Mouse (Mus musculus) ovary, postnatal 14 days (tissue): ENCODE data around the gene Kifc1.

Experiments
- DNase-seq: peaks from one replicate; pipeline ENCODE4 v3.0.0; 2022; ENCODE audit warnings: low spot score

The Kifc1 gene

DNA sequence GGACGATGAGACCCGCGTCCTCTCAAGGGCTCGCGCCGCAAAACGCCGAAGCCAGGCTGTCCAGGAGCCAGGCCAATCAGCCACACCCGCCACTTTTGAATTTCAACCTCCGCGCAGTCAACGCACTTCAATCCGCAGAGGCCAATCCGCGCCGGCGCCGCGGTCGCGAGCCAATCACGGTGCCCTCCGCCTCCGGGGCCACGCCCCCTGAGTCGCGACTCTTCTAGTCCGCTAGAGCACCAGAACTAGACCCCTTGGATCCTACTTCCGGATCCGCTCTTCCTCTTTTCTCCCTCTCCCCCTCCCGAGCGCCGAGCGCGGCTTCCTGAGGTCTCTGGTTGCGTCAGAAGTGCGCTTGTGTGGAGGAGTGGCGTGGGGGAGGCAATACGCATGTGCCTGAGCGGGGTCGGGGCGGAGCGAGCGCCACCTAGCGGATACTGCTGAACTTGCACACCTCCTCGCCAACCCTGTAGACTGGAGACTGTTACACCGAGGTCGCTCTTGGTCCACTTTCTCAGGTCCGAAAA lies at the start of gene Kifc1:
Kifc1 (minus strand) TSS at position 129 of the 527 bp plus-strand sequence.
- DNase-seq, result peak; percentile 99

GRCm38 (mm10) chr17:33938783-33939182 lies 48.3 kb upstream of the Kifc1 start:
- no peak for DNase-seq

DNA sequence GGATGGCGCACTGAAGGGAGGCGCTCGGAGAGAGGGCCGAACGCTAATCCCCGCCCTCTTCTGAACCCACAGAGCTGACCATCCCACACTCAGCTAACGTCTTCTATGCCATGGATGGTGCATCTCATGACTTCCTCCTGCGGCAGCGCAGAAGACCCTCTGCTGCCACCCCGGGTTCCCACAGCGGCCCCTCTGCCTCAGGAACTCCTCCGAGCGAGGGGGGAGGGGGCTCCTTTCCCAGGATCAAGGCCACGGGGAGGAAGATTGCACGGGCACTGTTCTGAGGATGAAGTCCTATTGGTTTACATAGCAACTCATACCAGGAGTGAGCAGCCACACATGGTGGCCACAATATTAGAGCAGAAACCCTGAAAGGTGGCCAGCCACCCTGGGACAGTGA lies 46.5 kb upstream of the Kifc1 start:
- no peak for DNase-seq

DNA sequence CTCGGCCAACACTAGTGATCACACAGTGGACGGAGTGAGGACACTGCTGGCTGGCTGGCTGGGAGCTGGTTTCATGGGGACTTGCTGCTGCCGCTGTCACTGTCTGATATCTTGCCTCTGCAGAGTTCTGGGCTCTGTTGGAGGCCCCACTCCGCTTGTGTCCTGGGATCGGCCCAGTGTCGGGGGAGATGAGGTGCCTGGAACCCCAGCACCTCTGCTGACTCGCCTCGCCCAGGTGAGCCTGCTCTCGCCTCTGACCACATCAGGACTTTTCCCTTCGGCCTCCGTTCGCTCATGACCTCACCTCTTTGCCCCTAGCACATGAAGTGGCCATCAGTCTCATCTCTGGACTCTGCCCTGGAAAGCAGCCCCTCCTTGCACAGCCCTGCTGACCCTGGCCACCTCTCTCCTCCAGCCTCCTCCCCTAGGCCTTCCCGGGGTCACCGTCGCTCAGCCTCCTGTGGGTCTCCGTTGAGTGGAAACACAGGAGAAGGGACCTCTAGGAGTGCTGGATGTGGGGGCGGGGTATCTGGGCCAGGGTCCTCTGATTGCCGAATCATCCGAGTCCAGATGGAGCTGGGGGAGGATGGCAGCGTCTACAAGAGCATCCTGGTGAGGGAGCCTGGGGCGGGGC lies 45.1 kb upstream of the Kifc1 start:
- DNase-seq, result no peak

- DNase-seq, result no peak
These were observed 42.5 kb upstream of the Kifc1 start for GRCm38 (mm10) chr17:33932970-33933369.

GRCm38 (mm10) chr17:33932448-33932847 lies 42.0 kb upstream of the Kifc1 start:
- no peak for DNase-seq

DNA sequence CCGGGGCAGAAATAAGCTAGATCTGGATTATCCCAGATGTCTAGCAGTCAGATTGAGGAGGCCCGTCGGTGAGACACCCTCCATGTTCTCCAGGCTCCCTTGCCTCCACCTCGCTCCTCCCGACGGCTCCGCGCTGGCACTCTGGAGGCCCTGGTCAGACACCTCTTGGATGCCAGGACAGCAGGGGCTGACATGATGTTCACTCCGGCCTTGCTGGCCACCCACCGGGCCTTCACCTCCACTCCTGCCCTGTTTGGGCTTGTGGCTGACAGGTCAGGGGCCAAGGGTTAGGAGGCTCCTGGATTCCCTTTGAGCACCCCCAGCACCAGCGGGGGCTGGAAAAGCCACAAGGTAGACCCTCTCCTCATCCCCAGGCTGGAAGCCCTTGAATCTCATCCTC lies 41.5 kb upstream of the Kifc1 start:
- DNase-seq, result no peak

DNA sequence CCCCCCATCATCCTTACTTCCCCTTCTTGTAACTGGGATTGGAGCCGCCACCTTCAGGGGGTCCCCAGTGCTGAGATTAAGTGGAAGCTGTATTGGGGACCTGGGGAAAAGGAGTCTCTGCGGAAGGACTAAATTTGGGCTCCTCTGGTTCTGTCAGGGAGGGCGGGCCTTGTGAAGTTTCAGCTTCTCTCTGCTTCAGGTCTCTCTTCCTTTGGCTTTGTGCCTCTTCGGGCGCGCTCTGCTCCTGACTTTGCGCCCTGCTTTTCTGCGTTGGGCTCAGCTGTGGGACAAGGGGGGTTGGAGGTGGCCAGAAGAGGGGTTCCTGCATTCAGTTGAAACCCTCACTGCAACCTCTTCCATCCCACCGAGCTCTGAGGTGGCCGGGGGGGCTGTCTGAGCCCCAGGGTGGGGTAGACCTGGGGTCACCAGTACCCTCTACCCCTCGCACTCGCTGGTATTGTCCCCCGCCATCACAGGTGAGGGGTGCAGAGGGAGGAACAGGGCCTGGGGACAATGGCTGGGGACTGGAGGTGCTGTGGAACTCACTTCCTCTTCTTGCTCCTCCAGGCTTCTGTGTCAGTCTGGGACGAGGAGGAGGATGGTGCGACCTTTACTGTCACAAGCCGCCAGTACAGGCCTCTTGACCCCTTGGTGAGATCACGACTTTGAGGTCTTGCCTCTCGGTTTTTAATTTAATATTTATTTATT lies 40.9 kb upstream of the Kifc1 start:
- DNase-seq, result no peak

DNA sequence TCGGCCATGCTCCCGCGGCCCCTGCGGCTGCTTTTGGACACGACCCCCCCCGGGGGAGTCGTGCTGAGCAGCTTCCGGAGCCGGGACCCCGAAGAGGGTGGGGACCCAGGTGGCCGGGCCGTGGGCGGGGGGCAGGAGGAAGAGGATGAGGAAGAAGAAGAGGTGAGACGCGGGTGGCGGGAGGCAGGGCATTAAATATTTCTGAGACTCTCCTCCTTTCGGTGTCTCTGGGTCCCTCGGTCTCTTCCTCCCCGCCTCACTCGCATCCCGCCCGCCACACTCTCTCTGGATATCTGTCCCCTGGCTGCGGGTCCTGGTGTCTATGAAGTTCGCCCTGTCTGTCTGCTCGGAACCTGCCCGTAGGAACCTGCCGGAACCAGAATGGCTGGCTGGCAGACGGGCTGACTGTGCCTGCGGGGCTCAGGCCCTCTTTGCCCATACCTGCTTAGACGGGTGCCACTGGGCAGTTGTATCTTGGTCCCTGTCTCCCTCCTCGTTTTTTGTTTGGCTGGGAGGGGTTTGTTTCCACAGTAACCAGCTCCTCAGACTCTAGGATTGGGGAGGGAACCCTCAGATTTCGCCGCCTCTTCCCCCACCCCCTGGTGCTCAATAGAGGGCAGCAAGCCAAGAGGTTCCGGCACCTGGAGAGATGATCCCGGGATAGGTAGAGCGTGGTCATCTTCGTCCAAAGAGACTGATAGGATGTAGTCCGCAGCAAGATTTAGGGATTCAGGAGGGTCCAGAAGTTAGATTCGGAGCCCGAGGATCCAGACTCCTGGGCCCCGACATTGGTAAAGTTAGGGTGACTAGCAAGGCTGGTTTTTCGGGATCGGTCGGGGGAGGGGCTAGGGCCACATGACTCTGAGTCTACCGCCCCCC lies 40.1 kb upstream of the Kifc1 start:
- peak; percentile 46 for DNase-seq

DNA sequence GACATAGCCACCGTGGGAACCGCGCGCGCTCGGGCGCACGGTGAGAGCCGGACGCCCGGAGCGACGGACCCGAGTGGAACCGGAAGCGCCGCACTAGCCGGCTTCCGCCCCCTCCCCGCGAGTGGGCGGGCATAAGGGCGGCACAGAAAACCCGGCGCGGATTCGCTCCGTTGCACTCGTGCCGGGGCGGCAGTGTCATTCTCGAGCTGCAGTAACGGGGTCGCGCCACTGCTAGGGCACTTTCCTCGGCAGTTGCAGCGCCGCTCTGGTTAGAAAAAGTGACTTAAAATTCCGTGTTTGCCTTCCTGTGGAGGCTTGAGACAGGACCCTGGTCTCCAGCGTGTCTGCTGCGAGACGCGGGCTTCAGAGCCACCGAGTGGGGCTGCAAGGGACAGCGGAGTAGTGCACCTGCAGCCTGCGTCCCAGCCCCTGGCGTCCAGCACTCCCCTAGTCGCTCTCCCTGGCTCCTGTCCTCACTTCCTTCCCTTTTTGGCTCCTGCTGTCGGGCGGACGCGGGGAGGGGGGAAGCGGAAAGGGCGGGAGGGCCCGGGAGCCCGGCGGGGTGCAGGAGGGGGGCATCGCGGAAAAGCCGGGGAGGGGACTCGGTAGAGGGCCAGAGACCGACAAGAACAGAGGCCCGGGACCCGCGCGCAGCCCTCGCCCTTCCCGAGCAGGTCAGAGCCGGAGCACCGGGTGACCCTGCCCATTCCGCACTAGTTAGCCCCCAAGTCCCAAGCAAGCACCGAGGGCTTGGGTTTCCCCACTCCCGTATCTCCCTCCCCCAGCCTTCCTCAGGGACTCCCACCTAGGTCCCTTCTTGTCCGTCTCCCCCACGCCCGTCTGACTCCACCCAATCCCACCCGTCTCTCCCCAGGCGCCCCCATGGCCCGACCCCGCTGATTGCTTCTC lies 39.2 kb upstream of the Kifc1 start, which contains the start of gene Rgl2:
Rgl2 (plus strand) TSS at position 173 of the 909 bp plus-strand sequence.
- peak; percentile 95 for DNase-seq

DNA sequence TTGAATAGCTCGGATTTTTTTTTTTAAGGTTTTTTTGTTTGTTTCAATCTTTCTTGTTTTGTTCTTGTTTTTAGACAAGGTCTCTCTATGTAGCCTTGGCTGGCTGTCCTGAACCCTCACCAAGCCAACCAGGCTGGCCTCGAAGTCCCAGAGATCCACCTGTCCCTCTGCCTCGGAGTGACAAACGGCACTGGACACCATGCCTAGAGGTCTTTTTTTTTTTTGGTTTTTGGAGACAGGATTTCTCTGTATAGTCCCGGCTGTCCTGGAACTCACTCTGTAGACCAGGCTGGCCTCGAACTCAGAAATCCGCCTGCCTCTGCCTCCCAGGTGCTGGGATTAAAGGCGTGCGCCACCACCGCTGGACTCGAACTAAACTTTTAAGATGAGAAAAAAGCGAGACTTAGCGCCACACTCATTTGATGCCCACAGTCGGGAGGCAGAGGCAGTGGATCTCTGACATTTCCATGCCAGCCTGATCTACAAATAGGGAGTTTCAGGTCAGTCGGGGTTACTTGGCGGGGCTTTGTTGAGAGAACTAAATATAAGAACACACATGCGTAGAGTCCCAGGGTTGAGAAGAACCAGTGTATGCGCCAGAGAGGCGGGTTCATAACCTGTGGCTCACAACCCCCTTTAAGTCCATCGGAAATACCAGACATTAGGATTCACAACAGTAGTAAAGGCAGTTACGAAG lies 37.9 kb upstream of the Kifc1 start:
- DNase-seq, result no peak

DNA sequence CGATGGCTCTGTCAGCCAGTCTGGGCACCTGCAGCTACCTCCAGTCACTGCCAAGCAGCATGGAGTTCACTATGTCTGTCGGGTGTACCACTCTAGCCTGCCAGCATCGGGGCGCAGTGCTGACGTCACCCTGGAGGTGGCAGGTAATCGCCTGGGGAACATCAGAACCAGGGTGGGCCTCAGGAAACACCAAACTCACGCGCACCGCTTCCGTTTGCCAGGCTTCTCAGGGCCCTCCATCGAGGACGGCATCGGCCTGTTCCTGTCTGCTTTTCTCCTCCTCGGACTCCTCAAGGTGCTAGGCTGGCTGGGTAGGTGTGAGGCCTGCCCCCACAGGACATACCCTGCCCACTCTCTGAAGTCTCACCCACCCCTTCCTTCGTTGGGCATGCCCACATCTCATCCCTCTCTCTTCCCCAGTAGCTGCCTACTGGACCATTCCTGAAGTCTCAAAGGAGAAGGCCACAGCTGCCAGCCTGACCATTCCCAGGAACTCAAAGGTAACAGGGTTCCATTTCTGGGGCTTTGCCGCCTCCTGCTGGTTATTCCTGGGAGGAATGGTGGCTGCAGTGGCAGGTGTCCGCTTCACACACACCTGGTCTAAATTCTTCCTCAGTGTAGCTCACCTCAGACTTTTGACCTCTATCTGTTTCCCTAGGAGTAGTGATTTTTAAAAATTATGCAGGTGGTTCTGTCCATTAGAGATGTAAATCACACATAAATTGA lies 35.9 kb upstream of the Kifc1 start:
- no peak for DNase-seq

DNA sequence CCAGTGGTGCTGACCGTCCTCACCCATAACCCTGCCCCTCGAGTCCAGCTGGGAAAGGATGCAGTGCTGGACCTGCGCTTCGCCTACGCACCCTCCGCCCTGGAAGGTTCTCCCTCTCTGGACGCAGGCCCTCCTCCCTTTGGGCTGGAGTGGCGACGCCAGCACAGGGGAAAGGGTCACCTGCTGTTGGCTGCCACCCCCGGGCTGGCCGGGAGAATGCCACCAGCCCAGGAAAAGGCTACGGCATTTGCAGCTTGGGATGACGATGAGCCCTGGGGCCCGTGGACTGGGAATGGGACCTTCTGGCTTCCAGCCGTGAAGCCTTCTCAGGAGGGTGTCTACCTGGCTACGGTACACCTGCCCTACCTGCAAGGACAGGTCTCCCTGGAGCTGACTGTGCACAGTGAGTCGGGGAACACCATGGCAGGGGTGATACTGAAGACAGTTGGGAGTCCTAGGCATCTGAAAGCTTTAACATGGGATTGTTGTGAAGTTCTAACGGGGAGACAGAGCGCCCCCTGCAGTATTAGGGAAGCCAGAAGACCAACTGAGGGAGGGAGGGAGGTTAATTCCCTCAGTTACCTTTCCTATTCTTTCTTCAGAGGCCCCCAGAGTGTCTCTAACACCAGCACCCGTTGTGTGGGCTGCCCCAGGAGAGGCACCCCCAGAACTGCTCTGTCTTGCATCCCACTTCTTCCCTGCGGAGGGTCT lies 35.1 kb upstream of the Kifc1 start:
- no peak for DNase-seq

DNA sequence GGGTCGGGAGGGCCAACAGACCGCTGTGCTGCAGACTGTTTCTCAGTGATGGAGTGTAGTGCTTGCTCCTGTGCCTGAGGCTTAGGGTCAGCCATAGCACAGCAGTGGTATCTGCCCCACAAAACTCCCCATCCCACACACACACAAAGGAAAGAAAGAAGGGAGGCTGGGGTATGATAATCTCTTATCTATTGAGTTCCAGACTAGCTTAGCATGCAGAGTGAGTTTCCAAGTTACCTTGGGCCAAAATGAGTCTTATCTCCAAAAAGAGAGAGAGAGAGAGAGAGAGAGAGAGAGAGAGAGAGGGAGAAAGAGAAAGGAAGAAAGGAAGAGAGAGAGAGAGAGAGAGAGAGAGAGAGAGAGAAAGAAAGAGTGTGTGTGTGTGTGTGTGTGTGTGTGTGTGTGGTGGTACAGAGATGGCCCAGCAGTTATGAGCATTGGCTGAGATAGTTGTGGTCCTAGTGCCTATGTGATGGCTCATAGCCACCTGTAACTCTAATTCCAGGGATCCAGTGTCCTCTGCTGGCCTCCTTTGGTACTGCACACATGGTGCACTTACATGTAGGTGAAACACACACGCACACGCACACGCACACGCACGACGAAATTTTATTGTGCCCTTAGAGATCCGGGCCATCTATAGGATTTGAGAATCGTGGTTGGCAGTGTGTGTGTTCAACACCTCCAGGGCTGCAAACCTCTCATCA lies 34.3 kb upstream of the Kifc1 start:
- no peak for DNase-seq

GRCm38 (mm10) chr17:33921361-33921760 lies 30.9 kb upstream of the Kifc1 start:
- DNase-seq, result no peak

DNA sequence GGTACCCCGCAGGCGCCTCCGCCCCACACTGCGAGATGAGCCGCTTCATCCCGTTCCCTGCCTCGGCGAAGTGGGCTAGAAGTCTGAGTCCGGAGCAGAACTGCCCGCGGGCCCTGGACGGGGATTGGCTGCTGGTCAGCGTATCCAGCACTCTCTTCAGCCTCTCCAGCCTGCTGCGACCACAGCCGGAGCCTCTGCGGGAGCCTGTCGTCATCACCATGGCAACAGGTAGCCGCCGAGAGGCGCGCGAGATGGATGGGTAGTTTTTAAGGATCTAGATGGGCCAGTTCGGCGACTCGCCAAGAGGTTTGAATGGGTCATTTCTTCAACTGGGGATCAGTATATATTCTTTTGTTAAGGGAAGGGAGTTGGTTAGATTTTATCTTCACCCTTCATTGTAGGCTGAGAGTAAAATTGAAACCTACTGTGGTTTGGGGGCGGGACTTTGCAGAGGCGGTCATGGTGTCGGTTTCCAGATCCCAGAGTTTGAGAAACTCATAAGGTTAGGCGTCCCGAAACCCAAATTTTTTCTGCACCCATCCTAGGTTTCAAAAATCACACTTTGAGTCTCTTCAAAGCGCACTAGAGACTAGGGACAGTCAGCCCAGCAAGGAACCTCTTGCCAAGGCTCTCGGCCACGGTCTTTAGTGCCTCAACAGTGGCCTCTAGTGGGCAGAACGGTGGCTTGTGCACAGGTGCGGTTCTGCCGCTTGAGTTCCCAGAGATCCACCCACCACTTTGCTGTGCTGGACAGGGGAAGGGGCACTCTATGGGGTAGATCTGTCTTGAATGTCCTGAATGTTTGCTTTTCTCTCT lies 30.0 kb upstream of the Kifc1 start:
- DNase-seq, result peak; percentile 80

DNA sequence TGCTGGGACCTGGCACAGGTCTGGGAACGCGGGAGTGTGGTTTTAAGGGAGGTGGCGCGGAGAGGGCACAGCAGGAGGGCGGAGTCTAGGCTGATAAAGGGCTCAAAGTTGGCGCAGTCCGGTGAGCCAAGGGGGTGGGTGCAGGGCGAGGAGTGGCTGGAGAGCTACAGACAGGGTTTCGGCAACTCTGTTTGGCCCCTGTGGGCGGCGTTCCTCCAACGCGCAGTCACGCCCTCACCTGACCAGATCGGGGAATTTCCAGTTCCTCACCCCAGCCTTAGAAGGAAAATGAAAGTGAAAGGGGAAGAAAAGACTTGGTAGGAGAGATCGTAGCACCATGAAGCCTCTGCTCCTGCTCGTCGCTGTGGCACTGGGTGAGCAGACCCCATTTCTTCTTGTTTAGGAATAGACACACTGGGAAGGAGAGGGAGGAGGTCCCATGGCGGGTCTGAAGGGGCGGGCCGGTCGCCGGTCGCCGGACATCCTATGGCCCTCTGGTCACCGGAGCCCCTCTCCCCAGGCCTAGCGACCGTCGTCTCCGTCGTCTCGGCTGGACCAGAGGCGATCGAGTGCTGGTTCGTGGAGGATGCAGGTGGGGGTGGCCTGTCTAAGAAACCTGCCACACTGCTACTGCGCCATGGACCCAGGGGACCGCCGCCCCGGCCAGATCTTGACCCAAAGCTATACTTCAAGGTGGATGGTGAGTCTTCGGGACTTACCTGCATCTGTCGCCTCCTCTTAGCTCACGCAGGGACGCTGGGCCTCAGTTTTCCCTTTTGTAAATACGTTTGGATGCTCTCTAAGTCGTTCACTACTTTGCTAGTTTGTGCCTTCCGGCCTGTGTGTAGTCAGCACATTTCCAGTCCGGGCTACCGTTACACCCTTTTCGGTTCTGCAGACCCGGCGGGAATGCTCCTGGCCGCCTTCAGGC lies 29.2 kb upstream of the Kifc1 start:
- DNase-seq, result peak; percentile 76
